Mouse (Mus musculus) MEL (cell line): ENCODE data around the gene Cd164.

Experiments used
- CTCF ChIP-seq, 3 experiments: IDR thresholded peaks in 2 of 3; conservative IDR thresholded peaks in 1 of 3; 2 replicates each; pipeline ENCODE4 v1.5.1; 2011 to 2012; ENCODE audit warnings: low read length in 3 of 3, low read depth in 2 of 3, mild to moderate bottlenecking in 2 of 3, improper control_type of control experiment in 1 of 3, inconsistent platforms in 1 of 3, mixed read lengths in 1 of 3, moderate library complexity in 1 of 3; ENCODE audit not compliant: control insufficient read depth in 1 of 3, insufficient read depth in 1 of 3, poor library complexity in 1 of 3, severe bottlenecking in 1 of 3
- HCFC1 ChIP-seq: IDR thresholded peaks from 2 replicates; pipeline ENCODE4 v1.6.1; 2012; ENCODE audit warnings: low read depth, mild to moderate bottlenecking, inconsistent platforms, low read length, improper control_type of control experiment, moderate library complexity
- POLR2A ChIP-seq, 2 experiments: IDR thresholded peaks; 2 replicates each; pipeline ENCODE4 v1.6.1; 2011 to 2012; ENCODE audit warnings: low read length in 2 of 2, mild to moderate bottlenecking in 2 of 2, control low read depth in 1 of 2, improper control_type of control experiment in 1 of 2, low read depth in 1 of 2, moderate library complexity in 1 of 2; ENCODE audit not compliant: control insufficient read depth in 1 of 2, insufficient read depth in 1 of 2, poor library complexity in 1 of 2
- POLR2AphosphoS5 ChIP-seq: IDR thresholded peaks from 2 replicates; pipeline ENCODE4 v1.6.1; 2012; ENCODE audit warnings: low read depth, borderline replicate concordance, mild to moderate bottlenecking, inconsistent platforms, low read length, moderate library complexity, mixed read lengths
- USF1 ChIP-seq: IDR thresholded peaks from 2 replicates; pipeline ENCODE4 v1.6.1; 2014; ENCODE audit warnings: low read depth, mild to moderate bottlenecking, inconsistent platforms, low read length, improper control_type of control experiment, moderate library complexity

DNA sequence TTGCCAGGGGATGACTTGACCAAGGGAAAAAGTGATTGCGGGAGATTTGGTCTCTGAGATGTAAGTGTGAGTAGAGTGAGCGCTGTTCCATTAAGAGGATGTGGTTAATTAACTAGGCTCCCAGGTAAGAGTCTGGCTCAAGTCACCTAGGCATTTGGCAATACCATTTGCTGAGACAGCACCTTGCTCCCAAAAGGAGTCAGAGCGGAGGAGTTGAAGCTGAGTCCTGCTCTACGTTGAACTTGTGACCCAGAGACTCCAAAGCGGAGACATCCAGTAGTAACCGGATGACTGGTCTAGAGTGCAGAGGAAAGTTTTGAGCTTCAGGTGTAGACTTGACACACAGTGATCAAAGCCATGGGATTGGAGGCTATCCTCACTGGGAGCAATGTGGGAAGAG lies 22.8 kb downstream of the Cd164 start:
- TF ChIP-seq CTCF (IDR thresholded peaks at IDR 0.05 in 2 of 3, conservative IDR thresholded peaks at IDR 0.05 in 1 of 3; ENCODE audit: control insufficient read depth in 1 of 3, insufficient read depth in 1 of 3, low read depth in 2 of 3, low read length in 3 of 3, poor library complexity in 1 of 3, severe bottlenecking in 1 of 3) (no peak), HCFC1 (no peak), POLR2AphosphoS5 (no peak), USF1 (no peak), POLR2A (IDR thresholded peaks at IDR 0.05; ENCODE audit: control insufficient read depth in 1 of 2, insufficient read depth in 1 of 2, low read depth in 1 of 2, low read length in 2 of 2, poor library complexity in 1 of 2) (no peak)
